Mouse (Mus musculus) heart, adult 2 months (tissue): ENCODE results near the gene Gm609. TPM values are rescaled to one million over a fixed set of nuclear protein-coding genes. Genes with fewer than 3 reads are reported as not detected.

Source experiments
- DNase-seq, 2 experiments: peaks; one replicate each; pipeline ENCODE4 v3.0.0; 2021
- H3K27ac ChIP-seq: fragments of 200-600 bp; 2 replicates; pipeline ENCODE4 v1.8.1; 2022
- H3K27me3 ChIP-seq: fragments of 200-500 bp; 2 replicates; pipeline ENCODE4 v1.6.1; 2012; ENCODE audit warnings: mild to moderate bottlenecking, low read length, inconsistent platforms, mixed read lengths; ENCODE audit not compliant: control insufficient read depth, insufficient read depth
- H3K36me3 ChIP-seq: fragments of 200-500 bp; 2 replicates; pipeline ENCODE4 v1.6.1; 2012; ENCODE audit warnings: low read length, inconsistent platforms; ENCODE audit not compliant: control insufficient read depth, insufficient read depth
- H3K4me1 ChIP-seq: fragments of 200-500 bp; 2 replicates; pipeline ENCODE4 v1.6.1; 2011; ENCODE audit warnings: low read length; ENCODE audit not compliant: control insufficient read depth, insufficient read depth
- H3K4me3 ChIP-seq: fragments of 200-600 bp; 2 replicates; pipeline ENCODE4 v1.8.1; 2022
- H3K79me2 ChIP-seq: fragments of 200-500 bp; replicated peaks from 2 replicates; pipeline ENCODE4 v1.6.1; 2012; ENCODE audit warnings: mild to moderate bottlenecking, inconsistent platforms, low read length, moderate library complexity, mixed read lengths; ENCODE audit not compliant: control insufficient read depth, insufficient read depth
- H3K9ac ChIP-seq: fragments of 200-500 bp; 2 replicates; pipeline ENCODE4 v1.6.1; 2012; ENCODE audit warnings: low read depth, mild to moderate bottlenecking, control low read depth, inconsistent platforms, low read length, mixed read lengths
- CTCF ChIP-seq: fragments of 200-600 bp; IDR thresholded peaks from 2 replicates; pipeline ENCODE4 v1.8.1; 2022; ENCODE audit warnings: antibody characterized with exemption, mild to moderate bottlenecking, moderate library complexity
- EP300 ChIP-seq: fragments of 200-500 bp; IDR thresholded peaks from 2 replicates; pipeline ENCODE4 v1.6.1; 2011; ENCODE audit warnings: low read depth, low read length, control low read depth; ENCODE audit not compliant: insufficient read depth
- POLR2A ChIP-seq: fragments of 200-500 bp; IDR thresholded peaks from 2 replicates; pipeline ENCODE4 v1.6.1; 2011; ENCODE audit warnings: mild to moderate bottlenecking, low read depth, low read length, control low read depth; ENCODE audit not compliant: insufficient read depth
- WGBS: fragments of 180-500 bp; shearing (Covaris S2); methylation state at CpG from one replicate; pipeline ENCODE4 v1.1.7; 2018; 5-methylcytosine and 5-hydroxymethylcytosine counted together
- intact Hi-C: fragments of 180-260 bp; cut with DNase I; formaldehyde crosslinking; loops from one replicate; pipeline ENCODE4 v1.15.1; 2025
- polyA plus RNA-seq: library from polyadenylated mRNA; depleted of rRNA; stranded (reverse); fragments of >200 nt; gene quantifications from 2 replicates; pipeline ENCODE4 v1.2.3, GENCODE M21; 2012
- total RNA-seq, 2 experiments: library from RNA; stranded (reverse); gene quantifications; 2 replicates each; pipeline ENCODE4 v1.2.3; 2021

The Gm609 gene
- total and polyA plus RNA-seq, 3 experiments, result not detected

- TF ChIP-seq POLR2A (0 out of 2 replicates have a peak, but pooled peaks have one; percentile 23), CTCF (no peak), EP300 (no peak)
- WGBS, result 35% methylated on average over 2 of the region's 2 CpGs
- Histone ChIP-seq H3K27ac (peak overlapping the region; percentile 82), H3K4me3 (peak overlapping the region; percentile 5; the same call in 1 of the 2 replicates), H3K79me2 (peaks cover 4% of the 10 kb centered on the region; the same call in 1 of the 2 replicates), H3K27me3 (no peaks in the 10 kb centered on the region), H3K4me1 (peaks cover 14% of the 10 kb centered on the region), H3K9ac (peak overlapping the region; percentile 44; the same call in 1 of the 2 replicates), H3K36me3 (peaks cover 72% of the 10 kb centered on the region)
- intact Hi-C loops, result no loop called here
- DNase-seq, result no peak
Observed at GRCm38 (mm10) chr16:45402951-45403350, 89.8 kb downstream of the Gm609 start.

- no peak for DNase-seq
- Histone ChIP-seq H3K4me3 (no peak overlapping the region), H3K4me1 (peaks cover 15% of the 10 kb centered on the region), H3K79me2 (peaks cover 4% of the 10 kb centered on the region; the same call in 1 of the 2 replicates), H3K27me3 (no peaks in the 10 kb centered on the region), H3K36me3 (peaks cover 75% of the 10 kb centered on the region), H3K27ac (peak overlapping the region; percentile 82), H3K9ac (no peak overlapping the region)
- 82% methylated on average over 1 of the region's 1 CpGs for WGBS
- intact Hi-C loops, result no loop called here
- no peak for TF ChIP-seq POLR2A
- no peak for TF ChIP-seq CTCF
- TF ChIP-seq EP300, result no peak
Observed at GRCm38 (mm10) chr16:45402036-45402435, 90.7 kb downstream of the Gm609 start.

GRCm38 (mm10) chr16:45399947-45400555 lies 92.7 kb downstream of the Gm609 start:
- no peak for TF ChIP-seq POLR2A
- no peak for TF ChIP-seq EP300
- TF ChIP-seq CTCF, result peak; percentile 16; the same call in 1 of the 2 replicates
- intact Hi-C loops, result no loop called here
- H3K27ac ChIP-seq, result peak overlapping the region; percentile 82
- H3K4me1 ChIP-seq, result peaks cover 15% of the 10 kb centered on the region
- peak overlapping the region; percentile 7; the same call in 1 of the 2 replicates for H3K4me3 ChIP-seq
- peak overlapping the region; percentile 45 for H3K9ac ChIP-seq
- 20% methylated on average over 9 of the region's 9 CpGs for WGBS
- DNase-seq, result peak in 1 of 2 experiments; percentile 38
- H3K36me3 ChIP-seq, result peaks cover 73% of the 10 kb centered on the region
- H3K79me2 ChIP-seq, result peaks cover 1% of the 10 kb centered on the region; the same call in 1 of the 2 replicates
- no peaks in the 10 kb centered on the region for H3K27me3 ChIP-seq

- H3K4me1 ChIP-seq, result peaks cover 13% of the 10 kb centered on the region
- no peaks in the 10 kb centered on the region for H3K27me3 ChIP-seq
- no peak for DNase-seq
- no peak overlapping the region for H3K4me3 ChIP-seq
- H3K9ac ChIP-seq, result no peak overlapping the region
- intact Hi-C loops, result no loop called here
- peaks cover 76% of the 10 kb centered on the region for H3K36me3 ChIP-seq
- TF ChIP-seq CTCF (no peak), POLR2A (no peak), EP300 (no peak)
- peaks cover 1% of the 10 kb centered on the region; the same call in 1 of the 2 replicates for H3K79me2 ChIP-seq
- H3K27ac ChIP-seq, result peak overlapping the region; percentile 82
- 34% methylated on average over 3 of the region's 3 CpGs for WGBS
Observed at GRCm38 (mm10) chr16:45399411-45399810, 93.4 kb downstream of the Gm609 start.

- TF ChIP-seq EP300 (no peak), POLR2A (no peak), CTCF (no peak)
- intact Hi-C loops, result no loop called here
- DNase-seq, result no peak
- H3K27me3 ChIP-seq, result no peaks in the 10 kb centered on the region
- H3K4me1 ChIP-seq, result peaks cover 11% of the 10 kb centered on the region
- no peak overlapping the region for H3K4me3 ChIP-seq
- no peak overlapping the region for H3K9ac ChIP-seq
- H3K27ac ChIP-seq, result no peak overlapping the region; the same call in 1 of the 2 replicates
- peaks cover 83% of the 10 kb centered on the region for H3K36me3 ChIP-seq
- 74% methylated on average over 2 of the region's 2 CpGs for WGBS
- peaks cover 1% of the 10 kb centered on the region; the same call in 1 of the 2 replicates for H3K79me2 ChIP-seq
Observed at GRCm38 (mm10) chr16:45397440-45397839, 95.3 kb downstream of the Gm609 start.

GRCm38 (mm10) chr16:45392246-45392645 lies 100.5 kb downstream of the Gm609 start:
- Histone ChIP-seq H3K4me3 (no peak overlapping the region), H3K9ac (no peak overlapping the region), H3K79me2 (no peaks in the 10 kb centered on the region; the same call in 1 of the 2 replicates), H3K27me3 (no peaks in the 10 kb centered on the region), H3K27ac (peak overlapping the region; percentile 2; the same call in 1 of the 2 replicates), H3K36me3 (peaks cover 80% of the 10 kb centered on the region), H3K4me1 (peaks cover 2% of the 10 kb centered on the region)
- no peak for DNase-seq
- TF ChIP-seq EP300 (no peak), POLR2A (no peak), CTCF (no peak)
- intact Hi-C loops, result no loop called here
- 75% methylated on average over 6 of the region's 6 CpGs for WGBS
